Mouse (Mus musculus): ENCODE measurements around the gene Map2k7.
A peak's percentile ranks its signal among the peaks of the same experiment; 100 is the strongest.

Map2k7 gene

DNA sequence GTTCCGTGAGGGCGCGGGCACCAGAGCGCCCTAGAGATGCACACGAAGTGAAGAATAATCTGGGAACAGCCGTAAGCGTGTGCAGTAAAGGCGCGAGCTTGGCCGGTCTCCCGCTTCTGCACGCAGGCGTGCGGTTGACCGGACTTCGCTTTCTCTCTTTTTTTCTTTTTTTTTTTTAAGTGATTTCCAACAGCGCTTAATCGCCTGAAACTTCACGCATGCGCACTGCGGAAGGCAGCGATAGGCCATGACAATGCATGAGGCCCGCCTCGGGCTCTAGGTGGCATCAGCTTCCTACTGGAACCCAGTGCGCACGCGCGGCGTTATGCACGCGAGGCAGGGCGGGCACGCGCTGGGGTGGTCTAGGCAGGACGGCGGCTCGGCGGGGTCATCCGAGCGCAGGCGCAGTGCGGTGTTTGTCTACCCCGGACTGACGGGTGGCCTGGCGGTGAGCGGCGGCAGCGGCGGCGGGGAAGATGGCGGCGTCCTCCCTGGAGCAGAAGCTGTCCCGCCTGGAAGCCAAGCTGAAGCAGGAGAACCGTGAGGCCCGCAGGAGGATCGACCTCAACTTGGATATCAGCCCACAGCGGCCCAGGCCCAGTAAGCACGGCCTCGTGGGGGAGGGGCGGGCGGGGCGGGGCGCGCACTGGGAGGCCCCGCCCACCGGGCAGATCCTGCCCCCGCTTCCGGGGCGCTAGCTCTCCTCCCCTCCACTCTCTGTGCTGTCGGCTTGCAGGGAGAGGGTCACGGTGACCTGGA is at the start of gene Map2k7, which contains the start of gene Gm49320:
TSS of gene Map2k7 (plus strand) at position 307 of the 759 bp plus-strand sequence.
TSS of gene Gm49320 (plus strand) at position 432 of the 759 bp plus-strand sequence.
- peak; percentile 100 for DNase-seq

DNA sequence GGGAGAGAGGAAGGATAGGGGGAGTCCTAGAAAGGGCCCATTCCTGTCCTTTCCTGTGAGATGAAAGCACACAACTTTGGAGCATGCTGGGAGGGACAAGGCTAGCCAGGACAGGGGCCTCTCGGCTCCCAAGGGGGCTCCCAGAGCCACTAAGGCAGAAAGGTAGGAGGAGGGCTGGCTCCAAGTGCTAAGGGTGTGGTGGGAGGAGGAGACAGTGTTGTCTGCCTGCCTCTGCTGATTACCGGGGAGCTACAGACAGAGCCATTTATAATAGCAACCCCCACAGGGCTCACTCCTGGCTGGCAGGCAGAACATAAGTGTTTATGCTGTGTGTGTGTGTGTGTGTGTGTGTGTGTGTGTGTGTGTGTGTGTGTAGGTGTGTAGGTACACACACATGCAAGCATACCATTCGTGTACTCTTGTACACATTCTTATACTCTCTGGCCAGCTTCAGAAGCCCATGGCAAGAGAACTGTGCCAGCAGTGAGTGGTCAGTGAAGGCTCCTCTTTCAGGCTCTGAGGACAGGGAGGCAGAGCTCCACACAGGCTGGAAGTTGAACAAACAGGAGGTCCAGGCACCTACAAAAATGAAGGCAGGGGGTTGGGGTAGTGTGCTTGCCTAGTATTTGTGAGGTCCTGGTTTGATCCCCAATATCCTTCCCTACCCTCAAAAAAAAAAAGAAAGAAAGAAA is 49.4 kb upstream of the Map2k7 start:
- no peak for DNase-seq

DNA sequence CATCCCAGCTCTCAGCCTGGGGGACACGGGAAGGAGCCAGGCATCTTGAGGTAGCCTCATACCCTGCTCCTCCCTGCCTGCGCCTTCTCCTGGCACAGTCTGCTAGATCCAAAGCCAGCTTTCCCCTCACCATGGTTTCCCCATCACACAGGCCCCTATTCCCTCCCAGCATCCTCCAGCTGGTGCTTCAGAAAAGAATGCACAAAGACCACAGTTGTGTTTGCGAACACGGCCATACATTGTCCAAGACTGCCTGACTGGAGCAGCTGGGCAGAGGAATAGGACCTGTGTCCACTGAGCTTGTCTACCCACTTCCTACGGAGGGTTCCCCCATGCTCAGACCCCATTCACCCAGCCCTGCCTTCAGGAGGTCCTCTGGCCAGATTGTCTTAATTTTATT is 46.2 kb upstream of the Map2k7 start:
- DNase-seq: peak; percentile 33

DNA sequence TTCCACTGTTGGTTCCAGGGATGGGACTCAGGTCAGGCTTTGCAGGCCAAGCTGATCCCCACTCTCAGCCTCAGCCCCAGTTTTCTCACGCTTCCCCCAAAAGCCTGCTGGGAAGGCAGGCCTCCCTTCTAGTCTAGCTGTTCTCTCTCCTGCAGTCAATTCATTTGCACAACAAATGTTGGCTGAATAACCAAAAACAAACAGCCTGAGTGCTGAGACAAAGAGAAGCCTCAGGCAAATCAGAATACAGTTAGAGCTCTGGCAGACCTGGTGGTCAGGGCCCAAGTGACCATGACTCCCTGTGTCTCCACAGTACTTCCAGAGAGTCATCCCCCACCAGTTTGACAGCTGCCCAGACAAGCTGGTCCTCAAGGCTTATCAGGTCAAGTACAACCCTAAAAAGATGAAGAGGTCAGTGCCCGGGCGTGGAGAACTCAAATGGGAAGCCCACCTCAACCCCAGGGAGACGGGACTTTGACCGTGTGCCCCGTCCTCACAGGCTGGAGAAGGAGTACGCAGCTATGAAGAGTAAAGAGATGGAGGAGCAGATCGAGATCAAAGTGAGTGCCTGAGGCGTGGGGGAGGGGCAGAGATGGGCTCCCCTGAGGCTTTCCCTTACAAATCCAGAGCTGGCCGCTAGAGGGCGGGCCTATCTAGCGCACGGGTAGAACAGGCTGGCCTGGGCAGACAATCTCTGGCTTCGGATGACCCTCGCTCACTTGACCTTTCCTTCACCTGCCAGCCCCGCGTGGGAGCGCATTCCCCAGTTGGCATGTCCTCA is 45.5 kb upstream of the Map2k7 start:
- peak; percentile 97 for DNase-seq

DNA sequence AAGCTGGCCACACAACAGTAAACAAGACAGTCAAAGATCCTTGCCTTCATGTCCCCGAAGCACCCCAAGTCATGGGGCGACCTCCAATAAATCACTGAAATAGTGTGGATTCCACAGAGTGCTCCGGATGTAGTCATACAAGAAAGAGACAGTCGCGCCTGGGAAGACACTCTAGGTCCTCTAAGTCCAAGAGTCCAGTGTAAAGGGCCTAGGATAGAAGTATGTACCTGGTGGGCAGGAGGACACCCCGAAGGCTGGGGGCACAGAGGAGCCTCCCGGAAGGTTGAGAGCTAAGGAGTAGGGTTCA is 45.0 kb upstream of the Map2k7 start:
- no peak for DNase-seq

DNA sequence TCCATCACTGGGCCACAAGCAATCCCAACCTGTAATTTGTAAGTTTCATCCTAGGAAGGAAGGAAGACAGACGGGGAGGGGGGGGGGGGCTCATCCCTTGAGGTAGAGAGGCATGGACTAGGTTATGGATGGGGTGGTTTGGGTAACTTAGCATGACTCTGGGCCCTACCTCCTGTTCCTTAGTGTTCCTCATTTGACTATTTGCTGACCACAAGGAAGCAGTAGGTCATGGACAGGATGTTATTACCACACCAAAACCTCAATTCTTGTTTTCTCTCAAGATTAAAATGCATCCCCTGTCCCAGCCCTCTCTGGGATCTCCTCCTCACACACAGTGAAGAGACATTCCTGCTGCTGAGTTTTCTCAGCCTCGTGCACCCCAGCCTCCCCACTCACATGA is 37.2 kb upstream of the Map2k7 start:
- DNase-seq: no peak

DNA sequence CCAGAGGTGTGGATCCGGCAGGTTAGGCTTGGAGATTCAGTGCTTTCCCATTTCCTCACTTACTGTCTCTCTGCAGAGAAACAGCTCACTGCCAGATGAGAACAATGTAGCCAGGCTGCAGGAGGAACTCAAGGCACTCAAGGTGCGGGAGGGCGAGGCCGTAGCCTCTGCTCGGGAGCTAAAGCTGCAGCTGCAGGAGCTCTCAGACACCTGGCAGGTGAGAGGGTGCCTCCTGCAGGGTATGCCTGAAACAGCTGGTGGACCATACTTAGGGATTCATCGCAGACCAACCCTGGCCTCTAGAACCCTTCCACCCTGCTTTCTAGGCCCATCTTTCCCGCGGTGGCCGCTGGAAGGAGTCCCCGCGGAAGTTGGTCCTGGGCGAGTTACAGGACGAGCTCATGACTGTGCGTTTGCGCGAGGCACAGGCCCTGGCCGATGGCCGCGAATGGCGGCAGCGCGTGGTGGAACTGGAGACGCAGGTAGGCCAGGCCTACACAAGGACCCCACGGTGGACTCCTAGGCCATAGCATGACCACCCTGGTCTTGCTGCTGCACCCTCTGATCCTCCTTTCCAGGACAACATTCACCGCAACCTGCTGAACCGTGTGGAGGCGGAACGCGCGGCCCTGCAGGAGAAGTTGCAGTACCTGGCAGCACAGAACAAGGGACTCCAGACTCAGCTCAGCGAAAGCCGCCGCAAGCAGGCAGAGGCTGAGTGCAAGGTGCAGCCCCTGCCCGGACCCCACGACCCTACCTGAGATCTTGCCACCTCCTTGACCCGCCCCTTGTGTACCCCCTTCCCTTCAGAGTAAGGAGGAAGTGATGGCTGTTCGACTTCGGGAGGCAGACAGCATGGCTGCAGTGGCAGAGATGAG is 33.1 kb upstream of the Map2k7 start:
- DNase-seq: peak; percentile 29

DNA sequence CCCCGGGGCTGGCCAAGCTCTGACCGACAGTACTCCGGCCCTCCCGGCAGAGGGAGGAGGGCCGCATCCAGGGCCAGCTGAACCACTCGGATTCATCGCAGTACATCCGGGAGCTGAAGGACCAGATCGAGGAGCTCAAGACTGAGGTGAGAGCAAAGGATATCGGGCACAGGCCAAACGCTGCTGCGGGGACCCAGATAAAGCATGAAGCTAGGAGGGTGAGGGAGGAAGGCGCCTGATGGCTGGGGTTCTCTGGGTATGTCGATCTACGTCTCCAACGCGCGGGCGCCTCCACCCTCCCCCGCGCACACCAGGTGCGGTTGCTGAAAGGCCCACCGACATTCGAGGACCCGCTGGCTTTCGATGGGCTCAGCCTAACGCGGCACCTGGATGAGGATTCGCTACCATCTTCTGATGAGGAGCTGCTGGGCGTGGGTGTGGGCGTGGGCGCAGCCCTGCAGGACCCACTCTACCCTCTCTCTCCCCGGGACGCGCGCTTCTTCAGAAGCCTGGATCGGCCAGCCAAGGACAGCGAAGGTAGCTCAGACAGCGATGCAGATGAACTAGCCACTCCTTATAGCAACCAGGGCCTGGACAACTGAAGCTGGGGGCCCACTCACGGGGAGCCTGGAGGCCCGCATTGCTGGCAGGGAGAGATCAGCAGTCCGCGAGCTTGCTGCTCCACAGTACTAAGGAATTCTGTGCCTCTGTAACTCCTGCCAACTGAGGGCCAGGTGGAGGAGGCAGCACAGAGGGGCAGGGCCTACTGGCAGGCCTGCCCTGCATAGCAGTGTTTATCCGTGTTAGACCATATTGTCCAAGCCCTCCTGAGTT is 32.1 kb upstream of the Map2k7 start:
- DNase-seq: peak; percentile 32

DNA sequence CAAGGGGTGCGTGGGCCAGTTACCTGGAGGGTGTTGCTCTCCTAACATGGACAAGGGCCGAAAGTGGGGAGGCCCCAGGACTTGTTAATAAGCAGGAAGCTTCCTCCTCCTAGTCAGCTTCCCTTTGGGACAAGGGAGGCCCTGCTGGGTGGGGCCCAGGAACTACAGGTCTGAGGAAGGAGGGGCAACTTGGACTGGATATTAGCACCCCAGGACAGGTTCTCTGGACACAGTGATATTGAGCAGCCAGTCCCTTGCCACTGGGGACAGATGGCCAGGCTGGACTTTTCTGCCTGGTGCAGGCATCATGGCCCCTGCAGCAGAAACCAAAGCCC is 31.6 kb upstream of the Map2k7 start:
- DNase-seq: no peak

DNA sequence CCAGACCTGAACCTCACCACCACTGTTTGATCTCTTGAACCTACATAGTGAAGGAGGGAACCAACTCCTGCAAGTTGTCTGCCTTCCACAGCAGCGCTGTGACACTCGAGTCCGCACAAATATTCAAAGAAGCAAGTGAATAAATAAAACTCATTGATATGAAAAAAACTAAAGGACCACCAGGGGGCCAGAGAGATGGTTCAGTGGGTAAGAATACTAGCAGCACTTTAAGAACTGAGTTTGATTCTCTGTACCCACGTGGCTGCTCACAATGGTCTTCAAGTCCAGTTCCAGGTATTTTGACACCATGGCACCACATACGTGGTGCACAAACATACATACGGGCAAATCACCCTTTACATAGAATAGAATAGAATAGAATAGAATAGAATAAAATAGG is 27.4 kb upstream of the Map2k7 start:
- DNase-seq: no peak

DNA sequence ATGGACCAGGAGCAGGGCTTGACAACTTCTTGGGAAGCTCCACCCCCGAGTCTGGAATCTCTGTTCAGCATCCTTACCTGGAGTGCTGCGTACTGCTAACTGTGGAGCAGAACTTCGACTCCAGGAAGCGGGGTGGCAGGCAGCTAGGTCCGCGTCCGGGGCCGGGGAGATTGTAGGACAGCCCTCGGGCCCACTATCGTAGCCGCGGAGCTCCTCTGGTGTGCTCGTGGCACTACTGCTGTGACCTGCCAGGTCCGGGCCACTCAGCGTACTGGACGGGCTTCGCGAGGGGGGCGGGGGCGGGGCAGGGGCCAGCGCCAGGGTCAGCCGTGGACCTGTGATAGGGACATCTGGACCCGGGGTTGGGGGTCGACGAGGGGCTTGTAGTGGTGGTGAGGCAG is 25.7 kb upstream of the Map2k7 start:
- peak; percentile 35 for DNase-seq

DNA sequence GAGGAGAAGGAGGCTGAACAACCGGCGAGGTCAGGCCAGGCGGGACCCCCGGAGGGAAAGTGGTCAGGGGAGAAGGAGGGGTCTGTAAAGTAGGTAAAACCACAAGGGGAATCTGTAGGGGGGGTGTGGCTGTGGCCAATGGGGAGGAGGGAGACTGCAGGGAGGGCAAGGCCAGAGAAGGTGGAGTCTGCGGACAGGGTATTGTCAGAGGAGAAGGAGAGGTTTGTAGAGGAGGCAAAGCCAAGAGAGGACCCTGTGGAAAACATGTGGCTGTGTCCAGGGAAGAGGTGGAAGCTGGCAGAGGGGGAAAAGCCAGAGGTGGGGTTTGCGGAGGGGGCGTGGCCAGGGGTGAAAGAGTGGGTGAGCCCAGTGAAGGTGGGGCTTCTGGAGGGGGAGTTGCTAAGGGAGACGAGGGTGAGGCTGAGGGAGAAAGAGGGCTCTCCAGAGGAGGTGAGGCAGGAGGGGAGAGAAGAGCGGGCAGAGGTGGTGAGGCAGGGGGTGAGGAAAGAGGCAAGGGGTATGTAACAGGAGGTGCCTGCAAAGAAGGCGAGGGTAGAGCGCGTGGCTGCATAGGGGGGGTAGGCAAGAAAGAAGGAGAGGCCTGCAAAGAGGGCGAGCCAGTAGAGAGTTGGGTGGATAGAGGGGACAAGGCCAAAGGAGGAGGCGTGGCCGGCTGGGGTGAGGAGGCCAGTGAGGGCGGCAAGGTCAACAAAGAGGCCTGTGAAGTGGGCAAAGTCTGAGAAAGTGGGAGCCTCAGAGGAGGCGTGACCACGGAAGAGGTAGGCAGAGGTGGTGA is 25.1 kb upstream of the Map2k7 start:
- DNase-seq: peak; percentile 59

DNA sequence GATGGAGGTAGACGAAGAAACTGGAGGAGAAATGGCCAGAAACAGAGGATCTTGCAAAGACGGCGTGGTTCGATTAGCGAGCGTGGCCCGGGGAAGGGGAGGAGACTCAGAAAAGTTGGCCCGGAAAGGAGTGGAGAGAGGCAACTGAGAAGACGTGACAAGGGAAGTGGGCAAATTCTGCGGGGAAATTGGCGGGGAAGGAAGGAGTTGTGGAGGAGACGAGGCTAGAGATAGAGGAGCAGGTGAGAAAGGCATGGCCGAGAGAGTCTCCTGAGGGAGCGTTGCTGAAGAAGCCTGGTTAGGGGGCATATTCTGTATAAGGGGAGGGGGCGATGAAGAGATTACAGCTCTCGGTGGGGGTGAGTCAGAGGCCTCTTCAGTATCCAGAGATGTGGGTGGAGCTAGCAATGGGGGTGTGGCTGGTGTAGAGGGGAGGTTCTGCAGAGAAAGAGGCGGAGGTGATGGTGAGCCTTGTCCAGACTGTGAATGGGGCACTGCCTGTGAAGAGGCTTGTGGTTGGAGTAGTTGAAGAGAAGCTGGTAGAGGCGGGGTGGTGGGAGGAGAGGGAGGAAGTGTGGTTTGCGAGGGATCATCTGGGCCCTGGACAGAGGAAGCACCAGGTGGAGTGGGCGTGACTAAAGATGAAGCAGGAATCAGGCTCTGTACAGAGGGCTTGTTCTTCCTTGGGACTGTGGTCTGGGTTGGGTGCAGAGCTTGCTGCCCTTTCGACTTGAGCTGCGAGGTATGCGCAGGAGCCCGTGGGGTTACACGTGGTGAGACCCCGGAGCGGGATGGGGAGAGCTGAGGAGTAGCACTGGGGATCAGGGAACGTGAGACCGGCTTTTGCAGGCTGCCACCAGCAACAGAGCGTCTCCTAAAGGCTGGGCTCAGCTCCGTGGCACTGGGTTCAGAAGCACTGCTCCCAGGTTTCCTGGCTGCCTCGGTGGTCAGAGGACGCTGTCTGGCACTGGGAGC is 24.2 kb upstream of the Map2k7 start:
- no peak for DNase-seq

DNA sequence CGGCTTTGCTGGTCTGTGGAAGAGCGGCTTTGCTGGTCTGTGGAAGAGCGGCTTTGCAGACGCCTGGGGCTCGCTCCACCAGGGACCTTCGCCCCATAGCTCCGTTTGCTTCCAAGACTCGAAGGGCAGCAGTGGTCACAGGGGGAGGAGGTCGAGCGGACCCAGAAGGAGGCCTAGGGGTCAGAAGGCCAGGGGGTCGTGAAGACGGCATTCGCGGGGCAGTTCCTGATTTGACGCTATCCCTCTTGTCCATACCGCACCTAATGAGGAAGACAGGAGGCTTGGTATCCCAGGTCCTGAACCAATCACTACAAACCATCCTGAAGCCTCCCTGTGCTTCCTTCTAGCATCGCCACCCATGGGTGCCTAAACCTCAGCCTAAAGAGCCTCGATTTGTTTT is 22.2 kb upstream of the Map2k7 start:
- DNase-seq: peak; percentile 40

DNA sequence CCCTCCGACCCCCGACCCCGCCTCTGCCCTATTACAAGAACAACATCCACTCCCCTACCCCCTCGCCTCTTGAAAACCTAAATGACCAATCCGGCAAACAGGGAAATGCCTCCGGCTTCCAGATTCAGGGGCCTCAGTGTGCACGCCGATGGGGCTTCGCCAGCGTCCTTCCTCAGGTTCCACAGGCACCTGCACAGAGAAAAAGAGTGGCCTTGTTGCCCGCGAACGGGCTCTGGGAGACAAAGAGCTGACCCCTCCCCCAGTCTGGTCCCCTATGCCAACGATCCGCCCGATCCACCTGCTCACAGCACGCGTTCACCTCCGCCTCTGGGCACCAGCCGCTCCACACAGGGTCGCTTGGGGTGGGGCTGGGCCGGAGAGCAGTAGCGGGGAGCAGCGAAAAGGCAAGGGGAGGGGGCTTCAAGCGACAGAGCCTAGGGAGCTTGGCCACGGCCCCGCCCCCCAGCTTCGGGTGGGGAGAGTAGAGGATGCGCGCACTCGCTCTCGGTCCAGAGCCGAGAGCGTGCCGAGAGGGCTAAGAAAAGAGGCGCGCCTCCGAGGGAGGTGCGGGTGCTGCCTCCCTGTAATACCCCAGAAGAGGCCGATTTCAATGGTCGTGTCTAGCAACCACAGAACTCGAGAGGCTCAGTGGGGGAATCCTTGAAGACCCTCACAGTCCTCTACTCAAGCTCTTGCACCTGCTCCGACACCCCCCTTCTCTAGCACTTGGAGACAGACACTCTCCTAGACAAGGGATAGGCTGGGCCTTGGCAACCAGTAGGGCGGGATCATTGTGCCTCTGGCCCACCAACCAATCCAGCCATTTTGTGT is 21.5 kb upstream of the Map2k7 start, which contains the start of gene Prr36:
TSS of gene Prr36 (minus strand) at position 669 of the 831 bp plus-strand sequence.
- peak; percentile 86 for DNase-seq

DNA sequence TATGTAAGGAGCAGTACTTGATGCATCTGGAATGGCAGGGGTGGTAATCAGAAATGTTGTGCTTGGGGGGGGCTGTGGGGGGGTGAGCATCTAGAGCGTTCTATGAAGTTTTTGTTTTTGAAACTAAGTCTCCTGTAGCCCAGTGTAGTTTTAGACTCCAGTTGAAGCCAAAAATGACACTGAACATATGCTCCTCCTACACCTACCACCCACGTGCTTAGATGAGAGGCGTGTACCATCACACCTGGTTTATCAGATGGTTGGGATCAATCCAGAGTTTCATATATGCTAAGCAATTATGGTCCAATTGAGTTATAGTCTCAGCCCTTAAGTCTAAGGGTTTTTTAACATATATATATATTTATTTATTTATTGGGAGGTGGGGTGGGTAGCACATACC is 18.9 kb upstream of the Map2k7 start:
- no peak for DNase-seq

DNA sequence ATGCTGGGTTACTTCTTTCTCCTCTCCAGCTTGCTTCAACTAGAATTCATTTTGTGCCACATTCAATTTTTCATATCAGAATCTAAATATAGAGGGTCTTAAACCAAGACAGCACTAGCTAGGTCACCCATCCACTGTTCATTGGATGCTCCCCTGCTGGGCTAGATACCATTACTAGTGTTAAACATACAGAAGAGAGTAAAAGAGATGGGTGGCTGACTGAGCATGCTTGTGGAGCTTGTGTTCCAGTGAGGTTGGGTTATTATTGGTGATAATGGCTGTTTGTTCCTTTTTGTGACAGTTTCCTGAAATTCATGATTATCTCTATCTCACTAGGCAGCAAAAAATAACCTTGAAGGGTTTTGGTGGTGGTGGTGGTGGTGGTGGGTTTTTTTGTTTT is 16.5 kb upstream of the Map2k7 start:
- DNase-seq: no peak

DNA sequence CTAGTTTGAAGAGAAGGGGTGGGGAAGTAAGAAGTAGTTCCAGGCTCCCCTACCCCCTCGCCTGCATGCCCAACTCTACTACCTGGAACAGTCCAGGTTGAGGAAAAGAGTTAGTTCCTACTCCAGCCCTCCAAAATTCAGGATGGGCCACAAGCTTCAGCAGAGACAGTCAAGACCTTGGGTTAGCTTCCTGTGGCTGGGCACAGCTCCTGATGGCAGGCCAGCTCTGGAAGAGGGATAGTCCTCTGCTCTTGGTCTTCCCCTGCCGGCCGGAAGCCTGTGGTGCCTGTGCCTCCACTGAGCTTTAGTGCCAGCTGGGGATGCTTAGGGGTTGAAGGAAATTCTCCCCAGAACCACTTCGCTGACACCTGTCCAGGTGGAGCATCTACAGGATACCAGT is 12.2 kb upstream of the Map2k7 start:
- no peak for DNase-seq

Measured in right cerebral cortex, postnatal 4 days (tissue).